Mouse (Mus musculus) adipocyte (in vitro differentiated cells): ENCODE data around the gene Hmgcll1.

Source experiments
- DNase-seq: peaks from one replicate; pipeline ENCODE4 v3.0.0-alpha.2; 2016; ENCODE audit warnings: low spot score

The Hmgcll1 gene

GRCm38 (mm10) chr9:76014631-76015531 lies at the start of gene Hmgcll1:
Gene Hmgcll1, plus strand, starts transcription at chr9:76014855.
- no peak for DNase-seq

GRCm38 (mm10) chr9:75980097-75980496 lies 34.6 kb upstream of the Hmgcll1 start:
- no peak for DNase-seq

GRCm38 (mm10) chr9:75981139-75981538 lies 33.5 kb upstream of the Hmgcll1 start:
- DNase-seq = no peak

- DNase-seq = no peak
Measured at GRCm38 (mm10) chr9:75989491-75989890, 25.2 kb upstream of the Hmgcll1 start.

GRCm38 (mm10) chr9:75998791-75999350 lies 15.8 kb upstream of the Hmgcll1 start:
- peak; percentile 36 for DNase-seq

- DNase-seq = no peak
Measured at GRCm38 (mm10) chr9:76000876-76001858, 13.5 kb upstream of the Hmgcll1 start.

- DNase-seq = peak; percentile 61
Measured at GRCm38 (mm10) chr9:76003066-76003465, 11.6 kb upstream of the Hmgcll1 start.

- peak; percentile 72 for DNase-seq
Measured at GRCm38 (mm10) chr9:76003637-76004036, 11.0 kb upstream of the Hmgcll1 start.

- DNase-seq = no peak
Measured at GRCm38 (mm10) chr9:76007342-76007970, 7.2 kb upstream of the Hmgcll1 start.

GRCm38 (mm10) chr9:76013789-76014188 lies 866 bp upstream of the Hmgcll1 start:
- no peak for DNase-seq

- no peak for DNase-seq
Measured at GRCm38 (mm10) chr9:76015971-76016370, 1.3 kb downstream of the Hmgcll1 start.

GRCm38 (mm10) chr9:76016506-76016905 lies 1.9 kb downstream of the Hmgcll1 start:
- DNase-seq = no peak

GRCm38 (mm10) chr9:76023551-76023973 lies 8.9 kb downstream of the Hmgcll1 start:
- peak; percentile 5 for DNase-seq

GRCm38 (mm10) chr9:76024277-76025246 lies 9.9 kb downstream of the Hmgcll1 start:
- peak; percentile 43 for DNase-seq

- DNase-seq = no peak
Measured at GRCm38 (mm10) chr9:76029471-76030199, 15.0 kb downstream of the Hmgcll1 start.

- no peak for DNase-seq
Measured at GRCm38 (mm10) chr9:76035058-76035457, 20.4 kb downstream of the Hmgcll1 start.

- DNase-seq = no peak
Measured at GRCm38 (mm10) chr9:76038327-76039103, 23.9 kb downstream of the Hmgcll1 start.

GRCm38 (mm10) chr9:76039711-76040110 lies 25.1 kb downstream of the Hmgcll1 start:
- no peak for DNase-seq

GRCm38 (mm10) chr9:76043341-76043740 lies 28.7 kb downstream of the Hmgcll1 start:
- no peak for DNase-seq
